Mouse (Mus musculus) naive thymus-derived CD4-positive, alpha-beta T cell, adult 2 months (primary cell): ENCODE data around the gene 1700012B09Rik.

Experiments used
- DNase-seq: peaks from one replicate; pipeline ENCODE4 v3.0.0-alpha.2; 2011; ENCODE audit warnings: low read depth

Gene 1700012B09Rik

GRCm38 (mm10) chr9:14770803-14771471 is at the start of gene 1700012B09Rik:
Gene 1700012B09Rik (minus strand): TSS chr9:14771030.
- no peak for DNase-seq

GRCm38 (mm10) chr9:14810111-14810510 is 39.3 kb upstream of the 1700012B09Rik start:
- DNase-seq, result no peak

GRCm38 (mm10) chr9:14806786-14807185 is 36.0 kb upstream of the 1700012B09Rik start:
- no peak for DNase-seq

GRCm38 (mm10) chr9:14805714-14806113 is 34.9 kb upstream of the 1700012B09Rik start:
- DNase-seq, result no peak

- DNase-seq, result no peak
Observed at GRCm38 (mm10) chr9:14787356-14787755, 16.5 kb upstream of the 1700012B09Rik start.

- DNase-seq, result peak; percentile 97
Observed at GRCm38 (mm10) chr9:14784039-14785002, 13.5 kb upstream of the 1700012B09Rik start, which contains the start of the genes Mre11a and Ankrd49. Gene Mre11a (plus strand): TSS chr9:14784654. Gene Ankrd49 (minus strand): TSS chr9:14784856.

GRCm38 (mm10) chr9:14778341-14778740 is 7.5 kb upstream of the 1700012B09Rik start:
- DNase-seq, result no peak

GRCm38 (mm10) chr9:14773813-14774212 is 3.0 kb upstream of the 1700012B09Rik start:
- peak; percentile 49 for DNase-seq

GRCm38 (mm10) chr9:14772074-14772473 is 1.2 kb upstream of the 1700012B09Rik start:
- no peak for DNase-seq

- DNase-seq, result no peak
Observed at GRCm38 (mm10) chr9:14769811-14770210, 1.0 kb downstream of the 1700012B09Rik start.

- DNase-seq, result peak; percentile 58
Observed at GRCm38 (mm10) chr9:14764765-14765164, 6.1 kb downstream of the 1700012B09Rik start.

- DNase-seq, result no peak
Observed at GRCm38 (mm10) chr9:14759261-14759660, 11.6 kb downstream of the 1700012B09Rik start.

GRCm38 (mm10) chr9:14758590-14758989 is 12.2 kb downstream of the 1700012B09Rik start:
- DNase-seq, result no peak

GRCm38 (mm10) chr9:14754469-14754868 is 16.4 kb downstream of the 1700012B09Rik start:
- DNase-seq, result no peak

- no peak for DNase-seq
Observed at GRCm38 (mm10) chr9:14753947-14754346, 16.9 kb downstream of the 1700012B09Rik start.

- DNase-seq, result peak; percentile 13
Observed at GRCm38 (mm10) chr9:14752001-14752522, 18.8 kb downstream of the 1700012B09Rik start, which contains the start of gene Fut4. Gene Fut4 (minus strand): TSS chr9:14752393.

GRCm38 (mm10) chr9:14751503-14752000 is 19.3 kb downstream of the 1700012B09Rik start:
- no peak for DNase-seq

- no peak for DNase-seq
Observed at GRCm38 (mm10) chr9:14750901-14751502, 19.8 kb downstream of the 1700012B09Rik start.

- DNase-seq, result no peak
Observed at GRCm38 (mm10) chr9:14740151-14740924, 30.5 kb downstream of the 1700012B09Rik start, which contains the start of gene Piwil4. Gene Piwil4 (minus strand): TSS chr9:14740733.

GRCm38 (mm10) chr9:14739498-14740150 is 31.2 kb downstream of the 1700012B09Rik start:
- DNase-seq, result no peak
